Mouse (Mus musculus): ENCODE measurements around the gene U2af1. TPM values are rescaled to one million over a fixed set of nuclear protein-coding genes. Genes with fewer than 3 reads are reported as not detected.
"Not testable (repeated sequence)": the region's sequence is repeated elsewhere in the genome, so short reads cannot be mapped to it uniquely, and the experiment has no call there.

Gene U2af1
- polyA plus RNA-seq, 1 experiment from 2014 or later: 196 TPM

GRCm38 (mm10) chr17:31613086-31613755, 45.5 kb downstream of the U2af1 start:
- WGBS: 70% methylated on average over 4 of the region's 4 CpGs
- Histone ChIP-seq H3K27me3 (ENCODE audit: control insufficient read depth, insufficient read depth, low read length) (no peaks in the 10 kb centered on the region), H3K4me3 (ENCODE audit: low read depth, low read length) (no peak overlapping the region), H3K27ac (ENCODE audit: low read depth, low read length) (no peak overlapping the region), H3K4me1 (ENCODE audit: control insufficient read depth, insufficient read depth, low read length) (no peaks in the 10 kb centered on the region), H3K9ac (ENCODE audit: low read length) (no peak overlapping the region), H3K9me3 (ENCODE audit: control insufficient read depth, low read length) (no peaks in the 10 kb centered on the region), H3K36me3 (ENCODE audit: control insufficient read depth, insufficient read depth, low read length) (no peaks in the 10 kb centered on the region), H3K4me2 (ENCODE audit: low read depth) (no peak overlapping the region)
- DNase-seq (ENCODE audit: low spot score) (no peak), ATAC-seq (ENCODE audit: insufficient read depth, low FRiP score, low TSS enrichment) (no peak)

- H3K9ac ChIP-seq (ENCODE audit: low read length): no peak overlapping the region
- H3K4me1 ChIP-seq (ENCODE audit: control insufficient read depth, insufficient read depth, low read length): no peaks in the 10 kb centered on the region
- H3K4me2 ChIP-seq (ENCODE audit: low read depth): no peak overlapping the region
- no peak for ATAC-seq (ENCODE audit: insufficient read depth, low FRiP score, low TSS enrichment)
- H3K27me3 ChIP-seq (ENCODE audit: control insufficient read depth, insufficient read depth, low read length): no peaks in the 10 kb centered on the region
- 90% methylated on average over 3 of the region's 3 CpGs for WGBS
- H3K9me3 ChIP-seq (ENCODE audit: control insufficient read depth, low read length): no peaks in the 10 kb centered on the region
- H3K36me3 ChIP-seq (ENCODE audit: control insufficient read depth, insufficient read depth, low read length): no peaks in the 10 kb centered on the region
- no peak overlapping the region for H3K27ac ChIP-seq (ENCODE audit: low read depth, low read length)
- H3K4me3 ChIP-seq (ENCODE audit: low read depth, low read length): no peak overlapping the region
- no peak for DNase-seq (ENCODE audit: low spot score)
Observed at GRCm38 (mm10) chr17:31609895-31610294, 48.8 kb downstream of the U2af1 start.

- not testable (repeated sequence) for H3K4me3 ChIP-seq (ENCODE audit: low read depth, low read length); H3K4me1 ChIP-seq (ENCODE audit: control insufficient read depth, insufficient read depth, low read length); H3K27ac ChIP-seq (ENCODE audit: low read depth, low read length); H3K36me3 ChIP-seq (ENCODE audit: control insufficient read depth, insufficient read depth, low read length); H3K4me2 ChIP-seq (ENCODE audit: low read depth); H3K9me3 ChIP-seq (ENCODE audit: control insufficient read depth, low read length); H3K9ac ChIP-seq (ENCODE audit: low read length); H3K27me3 ChIP-seq (ENCODE audit: control insufficient read depth, insufficient read depth, low read length); ATAC-seq (ENCODE audit: insufficient read depth, low FRiP score, low TSS enrichment); DNase-seq (ENCODE audit: low spot score)
- 94% methylated on average over 3 of the region's 3 CpGs for WGBS
Observed at GRCm38 (mm10) chr17:31609173-31609572, 49.5 kb downstream of the U2af1 start.

GRCm38 (mm10) chr17:31607256-31607951, 51.3 kb downstream of the U2af1 start:
- DNase-seq (ENCODE audit: low spot score): no peak
- Histone ChIP-seq H3K9me3 (ENCODE audit: control insufficient read depth, low read length) (no peaks in the 10 kb centered on the region), H3K4me3 (ENCODE audit: low read depth, low read length) (no peak overlapping the region), H3K4me1 (ENCODE audit: control insufficient read depth, insufficient read depth, low read length) (no peaks in the 10 kb centered on the region), H3K36me3 (ENCODE audit: control insufficient read depth, insufficient read depth, low read length) (peaks cover 6% of the 10 kb centered on the region), H3K27ac (ENCODE audit: low read depth, low read length) (no peak overlapping the region), H3K9ac (ENCODE audit: low read length) (no peak overlapping the region), H3K4me2 (ENCODE audit: low read depth) (no peak overlapping the region), H3K27me3 (ENCODE audit: control insufficient read depth, insufficient read depth, low read length) (no peaks in the 10 kb centered on the region)
- WGBS: 86% methylated on average over 8 of the region's 8 CpGs
- no peak for ATAC-seq (ENCODE audit: insufficient read depth, low FRiP score, low TSS enrichment)

GRCm38 (mm10) chr17:31606424-31606823, 52.3 kb downstream of the U2af1 start:
- Histone ChIP-seq H3K36me3 (ENCODE audit: control insufficient read depth, insufficient read depth, low read length) (peaks cover 7% of the 10 kb centered on the region), H3K27me3 (ENCODE audit: control insufficient read depth, insufficient read depth, low read length) (no peaks in the 10 kb centered on the region), H3K9me3 (ENCODE audit: control insufficient read depth, low read length) (no peaks in the 10 kb centered on the region), H3K4me3 (ENCODE audit: low read depth, low read length) (no peak overlapping the region), H3K9ac (ENCODE audit: low read length) (no peak overlapping the region), H3K4me1 (ENCODE audit: control insufficient read depth, insufficient read depth, low read length) (no peaks in the 10 kb centered on the region), H3K4me2 (ENCODE audit: low read depth) (no peak overlapping the region), H3K27ac (ENCODE audit: low read depth, low read length) (no peak overlapping the region)
- WGBS: 82% methylated on average over 7 of the region's 7 CpGs
- ATAC-seq (ENCODE audit: insufficient read depth, low FRiP score, low TSS enrichment) (no peak), DNase-seq (ENCODE audit: low spot score) (no peak)

GRCm38 (mm10) chr17:31598593-31598992, 60.1 kb downstream of the U2af1 start:
- no peak overlapping the region; the same call in 1 of the 2 replicates for H3K9ac ChIP-seq (ENCODE audit: low read length)
- no peaks in the 10 kb centered on the region for H3K4me1 ChIP-seq (ENCODE audit: control insufficient read depth, insufficient read depth, low read length)
- H3K9me3 ChIP-seq (ENCODE audit: control insufficient read depth, low read length): no peaks in the 10 kb centered on the region
- H3K36me3 ChIP-seq (ENCODE audit: control insufficient read depth, insufficient read depth, low read length): peaks cover 6% of the 10 kb centered on the region; the same call in 1 of the 2 replicates
- 89% methylated on average over 8 of the region's 8 CpGs for WGBS
- H3K4me3 ChIP-seq (ENCODE audit: low read depth, low read length): no peak overlapping the region
- no peak overlapping the region for H3K27ac ChIP-seq (ENCODE audit: low read depth, low read length)
- no peaks in the 10 kb centered on the region for H3K27me3 ChIP-seq (ENCODE audit: control insufficient read depth, insufficient read depth, low read length)
- ATAC-seq (ENCODE audit: insufficient read depth, low FRiP score, low TSS enrichment) (no peak), DNase-seq (ENCODE audit: low spot score) (no peak)
- H3K4me2 ChIP-seq (ENCODE audit: low read depth): no peak overlapping the region

GRCm38 (mm10) chr17:31597957-31598356, 60.7 kb downstream of the U2af1 start:
- H3K36me3 ChIP-seq (ENCODE audit: control insufficient read depth, insufficient read depth, low read length): peaks cover 5% of the 10 kb centered on the region; the same call in 1 of the 2 replicates
- WGBS: 97% methylated on average over 9 of the region's 9 CpGs

More at GRCm38 (mm10) chr17:31597957-31598356, 60.7 kb downstream of the U2af1 start:
- Histone ChIP-seq H3K9me3 (ENCODE audit: control insufficient read depth, low read length) (no peaks in the 10 kb centered on the region), H3K27ac (ENCODE audit: low read depth, low read length) (no peak overlapping the region), H3K9ac (ENCODE audit: low read length) (no peak overlapping the region), H3K4me1 (ENCODE audit: control insufficient read depth, insufficient read depth, low read length) (no peaks in the 10 kb centered on the region), H3K4me2 (ENCODE audit: low read depth) (no peak overlapping the region), H3K4me3 (ENCODE audit: low read depth, low read length) (no peak overlapping the region), H3K27me3 (ENCODE audit: control insufficient read depth, insufficient read depth, low read length) (no peaks in the 10 kb centered on the region)
- DNase-seq (ENCODE audit: low spot score): no peak
- no peak for ATAC-seq (ENCODE audit: insufficient read depth, low FRiP score, low TSS enrichment)
